Mouse (Mus musculus) neural tube, embryonic 12.5 days (tissue): ENCODE measurements at regions not wholly inside any gene's neighbourhood (a gene's known extent, or its start where the extent isn't known, plus 50 kb on each side); places are given as distances from the start of the nearest gene placed in this dataset.

Experiments used
- ATAC-seq: fragments of 200-750 bp; cut with Nextera tagmentation; 2 replicates; pipeline ENCODE4 v1.8.0; 2017; ENCODE audit warnings: low read depth, mild to moderate bottlenecking, moderate TSS enrichment, moderate library complexity; ENCODE audit not compliant: low FRiP score
- H3K27ac ChIP-seq: fragments of 300-500 bp; sonication (generic); 2 replicates; pipeline ENCODE4 v1.5.1; 2016
- H3K27me3 ChIP-seq: fragments of 300-500 bp; sonication (generic); replicated peaks from 2 replicates; pipeline ENCODE4 v1.6.1; 2016; ENCODE audit warnings: mild to moderate bottlenecking
- H3K36me3 ChIP-seq: fragments of 300-500 bp; sonication (generic); 2 replicates; pipeline ENCODE4 v1.6.1; 2016; ENCODE audit warnings: mild to moderate bottlenecking
- H3K4me1 ChIP-seq: fragments of 300-500 bp; sonication (generic); 2 replicates; pipeline ENCODE4 v1.6.1; 2016
- H3K4me2 ChIP-seq: fragments of 300-500 bp; sonication (generic); replicated peaks from 2 replicates; pipeline ENCODE4 v1.6.1; 2016; ENCODE audit warnings: mild to moderate bottlenecking
- H3K4me3 ChIP-seq: fragments of 300-500 bp; sonication (generic); 2 replicates; pipeline ENCODE4 v1.5.1; 2016
- H3K9ac ChIP-seq: fragments of 300-500 bp; sonication (generic); 2 replicates; pipeline ENCODE4 v1.6.1; 2016; ENCODE audit warnings: mild to moderate bottlenecking
- H3K9me3 ChIP-seq: fragments of 300-500 bp; sonication (generic); 2 replicates; pipeline ENCODE4 v1.6.1; 2016; ENCODE audit warnings: mild to moderate bottlenecking
- WGBS: fragments of 180-500 bp; shearing (Covaris S2); methylation state at CpG from one replicate; pipeline ENCODE4 v1.1.7; 2016; 5-methylcytosine and 5-hydroxymethylcytosine counted together

- Histone ChIP-seq H3K9ac (no peak overlapping the region), H3K4me3 (no peak overlapping the region), H3K27me3 (no peaks in the 10 kb centered on the region), H3K36me3 (no peaks in the 10 kb centered on the region), H3K9me3 (no peaks in the 10 kb centered on the region), H3K4me1 (no peaks in the 10 kb centered on the region), H3K4me2 (no peak overlapping the region), H3K27ac (no peak overlapping the region)
- 60% methylated on average over 8 of the region's 9 CpGs for WGBS
- no peak for ATAC-seq
Observed at GRCm38 (mm10) chr16:76216184-76216583, 157.4 kb downstream of the Nrip1 start.

- Histone ChIP-seq H3K36me3 (no peaks in the 10 kb centered on the region), H3K4me3 (no peak overlapping the region), H3K27me3 (no peaks in the 10 kb centered on the region), H3K4me1 (no peaks in the 10 kb centered on the region), H3K9ac (no peak overlapping the region), H3K27ac (no peak overlapping the region), H3K9me3 (no peaks in the 10 kb centered on the region), H3K4me2 (no peak overlapping the region)
- 73% methylated on average over 5 of the region's 5 CpGs for WGBS
- no peak for ATAC-seq
Observed at GRCm38 (mm10) chr16:76215558-76215957, 158.1 kb downstream of the Nrip1 start.

- Histone ChIP-seq H3K4me2 (no peak overlapping the region), H3K27ac (no peak overlapping the region), H3K27me3 (no peaks in the 10 kb centered on the region), H3K4me3 (no peak overlapping the region), H3K9ac (no peak overlapping the region), H3K4me1 (no peaks in the 10 kb centered on the region), H3K9me3 (no peaks in the 10 kb centered on the region), H3K36me3 (no peaks in the 10 kb centered on the region)
- no peak for ATAC-seq
- 63% methylated on average over 11 of the region's 11 CpGs for WGBS
Observed at GRCm38 (mm10) chr16:76201773-76202571, 171.7 kb downstream of the Nrip1 start.

GRCm38 (mm10) chr16:76200801-76201728 is 172.6 kb downstream of the Nrip1 start:
- H3K4me1 ChIP-seq: no peaks in the 10 kb centered on the region
- no peak overlapping the region for H3K4me2 ChIP-seq
- no peak overlapping the region for H3K4me3 ChIP-seq
- H3K36me3 ChIP-seq: no peaks in the 10 kb centered on the region
- H3K27me3 ChIP-seq: no peaks in the 10 kb centered on the region
- ATAC-seq: no peak
- 82% methylated on average over 9 of the region's 9 CpGs for WGBS
- H3K27ac ChIP-seq: no peak overlapping the region
- H3K9me3 ChIP-seq: no peaks in the 10 kb centered on the region
- H3K9ac ChIP-seq: no peak overlapping the region

GRCm38 (mm10) chr16:76200268-76200667 is 173.4 kb downstream of the Nrip1 start:
- Histone ChIP-seq H3K27ac (no peak overlapping the region), H3K27me3 (no peaks in the 10 kb centered on the region), H3K9me3 (no peaks in the 10 kb centered on the region), H3K4me3 (no peak overlapping the region), H3K9ac (no peak overlapping the region), H3K4me1 (no peaks in the 10 kb centered on the region), H3K4me2 (no peak overlapping the region), H3K36me3 (no peaks in the 10 kb centered on the region)
- WGBS: 88% methylated on average over 3 of the region's 3 CpGs
- ATAC-seq: no peak

- WGBS: 80% methylated on average over 3 of the region's 3 CpGs
- H3K9me3 ChIP-seq: no peaks in the 10 kb centered on the region
- no peak overlapping the region for H3K4me2 ChIP-seq
- no peak overlapping the region for H3K27ac ChIP-seq
- no peak for ATAC-seq
- no peaks in the 10 kb centered on the region for H3K36me3 ChIP-seq
- H3K4me1 ChIP-seq: no peaks in the 10 kb centered on the region
- no peak overlapping the region for H3K4me3 ChIP-seq
- H3K27me3 ChIP-seq: no peaks in the 10 kb centered on the region
- H3K9ac ChIP-seq: no peak overlapping the region
Observed at GRCm38 (mm10) chr16:76199006-76199405, 174.6 kb downstream of the Nrip1 start.

GRCm38 (mm10) chr16:76194291-76194690 is 172.2 kb upstream of the Samsn1 start:
- Histone ChIP-seq H3K9ac (no peak overlapping the region), H3K27me3 (no peaks in the 10 kb centered on the region), H3K27ac (no peak overlapping the region), H3K4me3 (no peak overlapping the region), H3K4me1 (no peaks in the 10 kb centered on the region), H3K9me3 (no peaks in the 10 kb centered on the region), H3K4me2 (no peak overlapping the region), H3K36me3 (no peaks in the 10 kb centered on the region)
- WGBS: 82% methylated on average over 2 of the region's 2 CpGs
- ATAC-seq: no peak

GRCm38 (mm10) chr16:76191135-76191534 is 169.1 kb upstream of the Samsn1 start:
- Histone ChIP-seq H3K4me1 (no peaks in the 10 kb centered on the region), H3K9me3 (no peaks in the 10 kb centered on the region), H3K36me3 (no peaks in the 10 kb centered on the region), H3K27me3 (no peaks in the 10 kb centered on the region), H3K4me2 (no peak overlapping the region), H3K9ac (no peak overlapping the region), H3K4me3 (no peak overlapping the region), H3K27ac (no peak overlapping the region)
- 91% methylated on average over 10 of the region's 10 CpGs for WGBS
- ATAC-seq: no peak

- ATAC-seq: no peak
- H3K9ac ChIP-seq: no peak overlapping the region
- 84% methylated on average over 2 of the region's 2 CpGs for WGBS
Observed at GRCm38 (mm10) chr16:76183556-76183955, 161.5 kb upstream of the Samsn1 start.

GRCm38 (mm10) chr16:76183105-76183504 is 161.0 kb upstream of the Samsn1 start:
- H3K4me2 ChIP-seq: no peak overlapping the region
- no peaks in the 10 kb centered on the region for H3K9me3 ChIP-seq
- H3K27ac ChIP-seq: no peak overlapping the region
- H3K36me3 ChIP-seq: no peaks in the 10 kb centered on the region
- WGBS: 29% methylated on average over 3 of the region's 3 CpGs
- no peak overlapping the region for H3K4me3 ChIP-seq
- H3K27me3 ChIP-seq: no peaks in the 10 kb centered on the region
- no peaks in the 10 kb centered on the region for H3K4me1 ChIP-seq
- no peak overlapping the region for H3K9ac ChIP-seq
- no peak for ATAC-seq

More at GRCm38 (mm10) chr16:76183556-76183955, 161.5 kb upstream of the Samsn1 start:
- no peak overlapping the region for H3K4me2 ChIP-seq
- H3K4me3 ChIP-seq: no peak overlapping the region
- H3K9me3 ChIP-seq: no peaks in the 10 kb centered on the region
- no peaks in the 10 kb centered on the region for H3K27me3 ChIP-seq
- no peak overlapping the region for H3K27ac ChIP-seq
- H3K36me3 ChIP-seq: no peaks in the 10 kb centered on the region
- H3K4me1 ChIP-seq: no peaks in the 10 kb centered on the region

- Histone ChIP-seq H3K9me3 (no peaks in the 10 kb centered on the region), H3K36me3 (no peaks in the 10 kb centered on the region), H3K9ac (no peak overlapping the region), H3K27me3 (no peaks in the 10 kb centered on the region), H3K4me3 (no peak overlapping the region), H3K4me1 (no peaks in the 10 kb centered on the region), H3K27ac (no peak overlapping the region), H3K4me2 (no peak overlapping the region)
- WGBS: 85% methylated on average over 3 of the region's 3 CpGs
- ATAC-seq: no peak
Observed at GRCm38 (mm10) chr16:76181596-76181995, 159.5 kb upstream of the Samsn1 start.

- Histone ChIP-seq H3K4me2 (no peak overlapping the region), H3K27me3 (no peaks in the 10 kb centered on the region), H3K9ac (no peak overlapping the region), H3K4me1 (no peaks in the 10 kb centered on the region), H3K4me3 (no peak overlapping the region), H3K9me3 (no peaks in the 10 kb centered on the region), H3K27ac (no peak overlapping the region), H3K36me3 (no peaks in the 10 kb centered on the region)
- no peak for ATAC-seq
- 73% methylated on average over 2 of the region's 2 CpGs for WGBS
Observed at GRCm38 (mm10) chr16:76167651-76168050, 145.6 kb upstream of the Samsn1 start.
